Mouse (Mus musculus): ENCODE measurements around the gene Kin.

The Kin gene

DNA sequence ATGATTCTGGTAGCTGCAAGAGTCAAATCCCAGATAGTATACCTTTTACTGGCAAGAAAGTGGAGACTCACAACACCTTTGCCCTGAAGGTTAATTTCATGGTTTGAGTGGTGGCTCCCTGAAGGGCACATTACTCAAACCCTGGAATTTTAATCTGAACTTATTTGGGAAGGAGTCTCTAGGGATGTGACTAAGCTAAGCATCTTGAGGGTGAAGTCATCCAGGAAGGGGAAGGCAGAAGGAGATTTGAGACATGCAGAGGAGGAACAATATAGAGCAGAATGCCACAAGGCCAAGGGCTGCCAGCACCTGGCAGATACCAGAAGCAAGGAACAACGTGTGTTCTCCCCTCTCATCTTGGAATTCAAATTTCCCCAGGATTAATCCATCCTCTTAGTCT lies 38.4 kb downstream of the Kin start:
- no peak for DNase-seq (ENCODE audit: low spot score)

GRCm38 (mm10) chr2:10119276-10119675 lies 38.9 kb downstream of the Kin start:
- no peak for DNase-seq (ENCODE audit: low spot score)

DNA sequence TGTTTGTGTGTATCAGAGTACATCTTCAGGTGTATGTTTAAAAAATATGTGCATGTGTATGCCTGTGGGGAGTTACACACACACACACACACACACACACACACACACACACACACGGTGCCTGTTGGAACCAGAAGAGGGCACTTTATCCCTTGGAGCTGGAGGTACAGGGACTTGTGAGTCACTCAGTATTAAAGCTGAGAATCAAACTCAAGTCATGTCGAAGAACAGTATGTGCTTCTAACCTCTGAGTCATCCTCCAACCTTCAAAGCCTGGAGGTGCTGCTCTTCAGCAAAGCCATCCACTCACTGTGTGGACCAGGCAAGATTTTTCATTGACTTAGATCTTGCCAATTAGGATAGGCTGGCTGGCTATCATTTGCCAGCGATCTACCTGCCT lies 41.4 kb downstream of the Kin start:
- DNase-seq (ENCODE audit: low spot score) = no peak

GRCm38 (mm10) chr2:10126122-10126521 lies 45.7 kb downstream of the Kin start:
- no peak for DNase-seq (ENCODE audit: low spot score)

- no peak for DNase-seq (ENCODE audit: low spot score)
Measured at GRCm38 (mm10) chr2:10127471-10127870, 47.1 kb downstream of the Kin start.

GRCm38 (mm10) chr2:10128571-10128970 lies 48.2 kb downstream of the Kin start:
- no peak for DNase-seq (ENCODE audit: low spot score)

DNA sequence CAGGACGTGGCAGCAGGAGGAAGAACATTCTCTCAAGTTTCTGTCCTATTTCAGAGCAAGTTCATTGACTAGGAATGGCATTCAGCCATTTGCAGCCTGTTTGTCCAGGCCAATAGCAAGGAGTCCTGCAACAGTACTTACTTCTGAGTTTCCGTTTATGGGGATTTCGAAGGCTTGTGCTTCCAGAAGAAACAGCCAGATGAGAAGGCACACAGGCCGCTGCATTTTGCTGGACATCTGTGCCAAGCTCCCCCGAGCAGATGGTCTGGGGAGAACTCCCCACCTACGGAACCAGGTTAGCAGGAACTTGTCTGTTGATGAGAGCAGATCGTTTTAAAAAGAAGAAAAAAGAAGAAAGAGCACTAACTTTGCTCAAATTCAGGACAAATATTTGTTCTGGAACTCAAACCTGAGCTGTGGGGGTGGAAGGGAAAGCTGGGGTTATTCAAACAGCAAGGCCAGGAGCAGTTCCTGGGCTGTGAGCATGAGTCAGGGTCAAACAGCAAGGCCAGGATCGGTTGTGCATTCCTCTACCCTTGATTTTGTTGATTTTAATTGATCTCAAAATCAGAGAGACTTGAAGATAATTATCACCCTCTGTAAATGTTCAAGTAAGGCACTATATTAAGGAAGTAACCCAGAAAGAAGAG lies 50.1 kb downstream of the Kin start:
- DNase-seq (ENCODE audit: low spot score) = no peak

DNA sequence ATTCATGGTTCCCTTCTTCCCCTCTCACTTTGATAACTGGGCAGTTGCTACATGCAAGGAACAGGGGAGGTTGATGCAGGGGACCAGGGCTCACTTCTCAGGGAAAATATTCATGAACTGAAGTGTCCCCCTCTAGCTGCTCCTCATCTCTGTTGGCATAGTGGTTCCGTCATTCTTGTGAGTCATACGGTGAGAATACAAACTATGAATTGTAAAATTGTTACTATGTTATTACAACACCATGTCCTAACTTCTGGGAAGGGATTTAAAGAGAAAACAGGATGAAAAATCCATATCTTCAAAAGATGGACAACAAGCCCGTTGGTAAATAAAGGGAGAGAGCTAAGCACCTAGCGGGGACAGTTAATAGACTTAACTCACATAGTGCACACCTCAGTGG lies 50.9 kb downstream of the Kin start, which contains the start of gene Itih2:
Gene Itih2, minus strand, starts transcription at position 101 of the 400 bp plus-strand sequence.
- no peak for DNase-seq (ENCODE audit: low spot score)

GRCm38 (mm10) chr2:10132128-10132527 lies 51.7 kb downstream of the Kin start:
- no peak for DNase-seq (ENCODE audit: low spot score)

DNA sequence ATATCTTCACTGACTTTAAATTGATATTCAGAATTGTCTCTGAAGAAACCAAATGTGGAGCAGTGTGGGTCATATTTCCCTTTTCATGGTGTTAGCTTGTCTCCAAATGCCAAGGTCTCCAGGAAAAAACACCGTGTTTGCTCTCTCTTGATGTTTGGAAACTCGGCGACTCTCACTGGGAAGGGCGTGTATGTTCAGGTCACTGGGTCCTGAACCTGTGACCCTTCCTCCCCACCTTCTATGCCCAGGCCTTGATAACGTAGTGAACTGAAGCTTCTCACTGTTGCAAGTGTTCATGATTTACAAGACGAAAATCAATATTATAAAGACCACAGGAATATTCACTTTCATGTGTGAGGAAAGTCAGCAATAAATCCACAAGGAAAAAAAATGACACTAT lies 53.5 kb downstream of the Kin start:
- DNase-seq (ENCODE audit: low spot score) = no peak

GRCm38 (mm10) chr2:10137320-10137719 lies 56.9 kb downstream of the Kin start:
- DNase-seq (ENCODE audit: low spot score) = no peak

DNA sequence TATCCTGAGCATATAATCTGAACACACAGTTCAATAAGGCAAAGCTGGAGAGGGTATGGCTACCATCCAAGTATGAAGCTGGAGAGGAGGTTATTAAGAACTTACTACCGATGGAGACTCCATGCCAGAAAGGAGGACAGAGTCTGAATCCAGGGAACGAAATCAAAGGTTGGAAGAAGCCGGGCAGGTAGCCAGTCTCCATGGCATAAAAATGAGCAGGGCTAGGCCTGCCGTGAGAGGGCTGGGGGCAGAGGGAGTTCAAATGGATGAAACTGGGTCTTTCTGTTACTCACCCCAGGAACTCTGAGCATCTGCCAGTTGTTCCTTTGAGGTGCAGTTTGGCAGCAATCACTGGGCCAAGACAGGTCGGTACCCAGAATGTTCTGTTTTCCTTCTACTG lies 60.1 kb downstream of the Kin start:
- DNase-seq (ENCODE audit: low spot score) = no peak

All from lung, postnatal 25 days (tissue).